Mouse (Mus musculus) c-Kit-positive CD71-negative TER-119-negative erythroid progenitor cells, embryonic 14.5 days (primary cell): ENCODE results near the gene Gm20715.
"Not testable (repeated sequence)": the region's sequence is repeated elsewhere in the genome, so short reads cannot be mapped to it uniquely, and the experiment has no call there.

Source experiments
- DNase-seq: peaks from one replicate; pipeline ENCODE4 v3.0.0-alpha.2; 2013; ENCODE audit warnings: low read depth

Gene Gm20715

GRCm38 (mm10) chr7:6410043-6410442, at the start of gene Gm20715:
Gm20715 (plus strand) TSS chr7:6410277.
- peak; percentile 98 for DNase-seq

GRCm38 (mm10) chr7:6360477-6361060, 49.5 kb upstream of the Gm20715 start:
- DNase-seq: no peak

- DNase-seq: no peak
Observed at GRCm38 (mm10) chr7:6361756-6362155, 48.3 kb upstream of the Gm20715 start.

- peak; percentile 93 for DNase-seq
Observed at GRCm38 (mm10) chr7:6362268-6363046, 47.6 kb upstream of the Gm20715 start.

- DNase-seq: peak; percentile 85
Observed at GRCm38 (mm10) chr7:6363047-6363488, 47.0 kb upstream of the Gm20715 start, which contains the start of gene Zfp78. Zfp78 (plus strand) TSS chr7:6363280.

GRCm38 (mm10) chr7:6364761-6365160, 45.3 kb upstream of the Gm20715 start:
- DNase-seq: no peak

GRCm38 (mm10) chr7:6367185-6367584, 42.9 kb upstream of the Gm20715 start:
- DNase-seq: no peak

- DNase-seq: not testable (repeated sequence)
Observed at GRCm38 (mm10) chr7:6368146-6368545, 41.9 kb upstream of the Gm20715 start.

- DNase-seq: no peak
Observed at GRCm38 (mm10) chr7:6369460-6369859, 40.6 kb upstream of the Gm20715 start.

- DNase-seq: no peak
Observed at GRCm38 (mm10) chr7:6372993-6373392, 37.1 kb upstream of the Gm20715 start.

- DNase-seq: no peak
Observed at GRCm38 (mm10) chr7:6378441-6378840, 31.6 kb upstream of the Gm20715 start.

- DNase-seq: no peak
Observed at GRCm38 (mm10) chr7:6381431-6381830, 28.6 kb upstream of the Gm20715 start.

- peak; percentile 83 for DNase-seq
Observed at GRCm38 (mm10) chr7:6383044-6383455, 27.0 kb upstream of the Gm20715 start, which contains the start of gene Zfp28. Zfp28 (plus strand) TSS chr7:6383295.

- DNase-seq: no peak
Observed at GRCm38 (mm10) chr7:6384011-6384410, 26.1 kb upstream of the Gm20715 start.

GRCm38 (mm10) chr7:6386995-6387394, 23.1 kb upstream of the Gm20715 start:
- no peak for DNase-seq

GRCm38 (mm10) chr7:6388971-6389370, 21.1 kb upstream of the Gm20715 start:
- DNase-seq: no peak

- DNase-seq: no peak
Observed at GRCm38 (mm10) chr7:6389449-6389848, 20.6 kb upstream of the Gm20715 start.

GRCm38 (mm10) chr7:6397996-6398975, 11.8 kb upstream of the Gm20715 start, which contains the start of gene Smim17:
Smim17 (plus strand) TSS chr7:6398715.
- no peak for DNase-seq

- DNase-seq: no peak
Observed at GRCm38 (mm10) chr7:6414626-6415441, 4.8 kb downstream of the Gm20715 start.

- DNase-seq: no peak
Observed at GRCm38 (mm10) chr7:6415442-6415787, 5.3 kb downstream of the Gm20715 start.

GRCm38 (mm10) chr7:6419894-6420293, 9.8 kb downstream of the Gm20715 start:
- no peak for DNase-seq
